Mouse (Mus musculus): ENCODE results near the gene Ilf3. TPM values are rescaled to one million over a fixed set of nuclear protein-coding genes. Genes with fewer than 3 reads are reported as not detected.

Gene Ilf3
- total RNA-seq, 2 experiments from 2014 or later = 99.2 to 101 TPM

GRCm38 (mm10) chr9:21337652-21338051 lies 30.0 kb upstream of the Ilf3 start:
- no peak for DNase-seq (ENCODE audit: low spot score in 2 of 2)

GRCm38 (mm10) chr9:21340411-21340810 lies 27.3 kb upstream of the Ilf3 start:
- DNase-seq (ENCODE audit: low spot score in 2 of 2) = no peak

- DNase-seq (ENCODE audit: low spot score in 2 of 2) = no peak
These were observed 20.9 kb upstream of the Ilf3 start for GRCm38 (mm10) chr9:21346627-21347365.

GRCm38 (mm10) chr9:21348152-21348551 lies 19.5 kb upstream of the Ilf3 start:
- DNase-seq (ENCODE audit: low spot score in 2 of 2) = no peak

- no peak for DNase-seq (ENCODE audit: low spot score in 2 of 2)
These were observed 16.5 kb upstream of the Ilf3 start for GRCm38 (mm10) chr9:21351178-21351577.

- DNase-seq (ENCODE audit: low spot score in 2 of 2) = no peak
These were observed 15.8 kb upstream of the Ilf3 start for GRCm38 (mm10) chr9:21351702-21352377.

GRCm38 (mm10) chr9:21352463-21353372 lies 15.0 kb upstream of the Ilf3 start:
- DNase-seq (ENCODE audit: low spot score in 2 of 2) = no peak

- no peak for DNase-seq (ENCODE audit: low spot score in 2 of 2)
These were observed 14.3 kb upstream of the Ilf3 start for GRCm38 (mm10) chr9:21353373-21353686.

DNA sequence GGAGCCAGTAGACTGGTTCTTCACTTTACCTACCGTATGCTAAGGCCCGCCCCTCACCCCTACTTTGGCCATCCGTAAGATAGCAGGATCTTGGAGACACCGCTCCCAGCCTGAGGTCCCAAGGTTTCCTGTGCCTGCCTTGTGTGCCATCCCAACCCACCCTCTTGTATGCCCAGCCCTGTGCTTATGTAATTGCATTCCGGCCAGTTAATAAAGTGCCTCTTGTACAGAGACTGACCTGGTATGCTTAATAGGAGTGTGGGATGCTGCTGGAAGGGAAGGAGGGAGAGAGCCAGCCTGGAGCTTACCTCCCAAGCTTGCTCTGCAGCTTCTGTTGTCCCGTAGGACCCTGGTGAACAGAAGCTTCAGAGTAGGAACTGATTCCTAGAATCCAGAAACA lies 12.9 kb upstream of the Ilf3 start:
- DNase-seq (ENCODE audit: low spot score in 2 of 2) = no peak

GRCm38 (mm10) chr9:21356981-21357718 lies 10.5 kb upstream of the Ilf3 start:
- DNase-seq (ENCODE audit: low spot score in 2 of 2) = peak; percentile 55 to 84

- DNase-seq (ENCODE audit: low spot score in 2 of 2) = peak; percentile 53 to 80
These were observed 990 bp upstream of the Ilf3 start for GRCm38 (mm10) chr9:21366541-21367220.

DNA sequence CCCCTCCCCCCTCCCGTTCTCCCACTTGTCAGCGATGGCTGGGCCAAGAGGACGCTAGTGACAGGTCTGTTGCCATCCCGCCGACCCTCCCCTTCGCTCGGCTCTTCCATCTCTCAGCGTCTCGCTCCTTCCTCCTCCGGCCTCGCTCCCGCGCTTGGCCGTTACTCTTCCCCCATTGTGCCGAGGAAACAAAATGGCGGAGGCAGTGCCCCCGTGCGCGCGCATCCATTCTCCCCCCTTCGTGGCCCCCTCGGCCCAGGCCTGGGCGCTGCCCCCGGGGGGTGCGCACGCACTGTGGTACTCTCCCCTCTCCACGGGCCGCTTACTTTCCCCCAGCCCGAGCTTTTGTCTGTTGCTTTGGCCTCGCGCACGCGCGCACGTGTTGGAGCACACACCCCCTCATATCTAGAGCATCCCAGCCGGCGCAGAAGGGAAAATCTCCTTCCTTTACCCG lies 487 bp downstream of the Ilf3 start:
- DNase-seq (ENCODE audit: low spot score in 2 of 2) = peak; percentile 25 to 76

DNA sequence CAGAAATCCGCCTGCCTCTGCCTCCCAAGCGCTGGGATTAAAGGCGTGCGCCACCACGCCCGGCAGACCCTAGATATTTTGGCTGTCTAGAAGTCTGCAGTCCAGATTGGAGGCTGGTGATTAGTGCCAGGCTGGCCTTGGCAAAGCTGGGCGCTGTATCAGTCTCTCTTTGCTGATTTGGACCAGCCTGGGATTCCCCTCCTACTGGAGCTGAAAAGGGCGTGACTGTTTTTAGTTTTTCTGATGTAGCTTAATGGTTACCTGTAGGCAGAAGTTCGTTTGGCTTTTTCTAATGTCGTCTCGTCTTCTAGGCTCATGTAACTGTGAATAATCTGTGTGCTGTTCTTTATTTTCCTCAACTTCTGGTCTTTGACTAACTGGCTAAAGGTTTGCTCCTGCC lies 1.4 kb downstream of the Ilf3 start:
- no peak for DNase-seq (ENCODE audit: low spot score in 2 of 2)

DNA sequence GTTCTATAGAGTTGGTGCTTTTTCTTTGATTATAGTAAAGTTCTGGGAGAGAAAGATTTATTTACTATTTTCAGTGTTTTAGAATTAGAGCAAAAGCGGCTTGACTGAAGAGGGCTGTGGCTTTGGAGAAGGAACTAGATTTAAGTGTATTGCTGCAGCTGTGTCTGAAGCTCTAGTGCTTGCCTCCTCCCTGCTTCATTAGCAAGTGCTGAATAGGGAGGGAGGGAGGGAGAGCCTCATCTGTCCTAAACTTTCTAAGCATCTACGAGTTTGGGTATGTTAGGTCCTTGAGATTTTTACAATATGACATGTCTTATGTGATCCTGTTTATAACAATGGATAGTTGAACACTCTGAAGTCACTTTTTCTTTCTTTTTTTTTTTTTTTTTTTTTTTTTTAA lies 3.2 kb downstream of the Ilf3 start:
- DNase-seq (ENCODE audit: low spot score in 2 of 2) = no peak

GRCm38 (mm10) chr9:21372508-21372907 lies 4.8 kb downstream of the Ilf3 start:
- DNase-seq (ENCODE audit: low spot score in 2 of 2) = no peak

- DNase-seq (ENCODE audit: low spot score in 2 of 2) = no peak
These were observed 11.5 kb downstream of the Ilf3 start for GRCm38 (mm10) chr9:21379195-21379594.

GRCm38 (mm10) chr9:21380868-21381267 lies 13.2 kb downstream of the Ilf3 start:
- DNase-seq (ENCODE audit: low spot score in 2 of 2) = peak in 1 of 2 experiments; percentile 60

- DNase-seq (ENCODE audit: low spot score in 2 of 2) = no peak
These were observed 16.3 kb downstream of the Ilf3 start for GRCm38 (mm10) chr9:21383966-21384365.

DNA sequence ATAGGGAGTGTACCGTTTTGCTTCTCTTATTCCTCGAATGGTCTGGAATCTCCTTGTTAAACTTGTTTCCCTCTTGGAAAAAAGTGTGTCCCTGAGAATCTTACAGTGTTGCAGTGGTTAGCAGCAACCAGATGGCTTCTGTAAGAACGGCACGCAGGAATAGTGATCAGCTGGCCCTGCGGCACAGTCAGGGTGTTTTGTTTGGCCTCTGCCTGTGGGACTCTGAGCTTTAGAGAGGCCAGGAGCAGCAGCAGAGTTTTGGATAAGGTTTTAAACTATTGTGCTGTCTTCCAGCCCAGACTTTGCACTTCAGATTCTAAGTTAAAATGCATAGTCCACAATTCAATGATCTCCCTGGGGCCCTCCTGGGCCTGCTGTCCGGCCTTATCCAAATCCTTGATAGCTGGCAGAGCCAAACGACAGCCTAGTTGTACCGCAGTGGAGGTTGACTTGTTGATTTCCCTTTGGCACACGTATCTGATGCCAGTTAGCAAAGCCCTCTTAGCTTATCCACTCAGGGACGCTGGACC lies 25.0 kb downstream of the Ilf3 start:
- DNase-seq (ENCODE audit: low spot score in 2 of 2) = no peak

GRCm38 (mm10) chr9:21395692-21396091 lies 28.0 kb downstream of the Ilf3 start:
- no peak for DNase-seq (ENCODE audit: low spot score in 2 of 2)
